Comparison of ENCODE assay signal across 18 mouse cellular contexts in genomic region chr9:74078458-74078857, GRCm38 (mm10). TPM values are rescaled to one million over a fixed set of nuclear protein-coding genes. Genes with fewer than 3 reads are reported as not detected.
DNase-seq lines count a peak whose midpoint lies in the region; ATAC-seq and TF ChIP-seq lines count a peak whose summit lies in the region.
"Had no signal": no experiment of that assay in that cellular context is flagged by ENCODE, and none has a peak within 500 bp of the region (broad histone marks: within the 10 kb centered on the region; RNA-seq: fewer than 3 reads in every experiment).

No protein-coding gene starts in this region.

- ATAC-seq in hindbrain, embryonic 16.5 days, result peak; percentile 67; the same call in 1 of the 2 replicates
- no peak for ATAC-seq in hindbrain, embryonic 13.5 days (ENCODE audit: low FRiP score)

- no peak overlapping the region for H3K9ac ChIP-seq in hindbrain, embryonic 16.5 days (ENCODE audit: low read depth, low read length)
- H3K9ac ChIP-seq in hindbrain, embryonic 13.5 days, result no peak overlapping the region
- H3K9ac ChIP-seq: embryonic facial prominence, embryonic 15.5 days; heart, embryonic 15.5 days; limb, embryonic 15.5 days; lung, embryonic 15.5 days had no signal

- H3K27ac ChIP-seq in hindbrain, embryonic 16.5 days (ENCODE audit: low read depth, low read length), result no peak overlapping the region
- H3K27ac ChIP-seq in hindbrain, embryonic 13.5 days, result no peak overlapping the region
- H3K27ac ChIP-seq in layer of hippocampus, adult 2 months, result no peak overlapping the region
- H3K27ac ChIP-seq: embryonic facial prominence, embryonic 15.5 days; heart, embryonic 15.5 days; limb, embryonic 15.5 days; lung, embryonic 15.5 days had no signal

- no peaks in the 10 kb centered on the region for H3K4me1 ChIP-seq in hindbrain, embryonic 16.5 days (ENCODE audit: control insufficient read depth, insufficient read depth, low read depth, low read length)
- no peaks in the 10 kb centered on the region for H3K4me1 ChIP-seq in hindbrain, embryonic 13.5 days (replicated peaks)
- H3K4me1 ChIP-seq: embryonic facial prominence, embryonic 15.5 days; heart, embryonic 15.5 days; limb, embryonic 15.5 days; lung, embryonic 15.5 days had no signal

- no peaks in the 10 kb centered on the region for H3K27me3 ChIP-seq in hindbrain, embryonic 16.5 days (replicated peaks; ENCODE audit: control insufficient read depth, insufficient read depth, low read length)
- H3K27me3 ChIP-seq in hindbrain, embryonic 13.5 days, result no peaks in the 10 kb centered on the region
- H3K27me3 ChIP-seq: embryonic facial prominence, embryonic 15.5 days; heart, embryonic 15.5 days; limb, embryonic 15.5 days; lung, embryonic 15.5 days had no signal

- TF ChIP-seq CTCF in layer of hippocampus, adult 2 months (conservative IDR thresholded peaks at IDR 0.05), result peak; percentile 63

- no peak overlapping the region for H3K4me2 ChIP-seq in hindbrain, embryonic 16.5 days (ENCODE audit: low read length)
- no peak overlapping the region for H3K4me2 ChIP-seq in hindbrain, embryonic 13.5 days
- H3K4me2 ChIP-seq: embryonic facial prominence, embryonic 15.5 days; heart, embryonic 15.5 days; limb, embryonic 15.5 days; lung, embryonic 15.5 days had no signal

- H3K9me3 ChIP-seq in hindbrain, embryonic 16.5 days (ENCODE audit: control insufficient read depth, low read length), result no peaks in the 10 kb centered on the region
- H3K9me3 ChIP-seq in hindbrain, embryonic 13.5 days, result no peaks in the 10 kb centered on the region
- H3K9me3 ChIP-seq: embryonic facial prominence, embryonic 15.5 days; heart, embryonic 15.5 days; limb, embryonic 15.5 days; lung, embryonic 15.5 days had no signal

- no peaks in the 10 kb centered on the region for H3K36me3 ChIP-seq in hindbrain, embryonic 16.5 days (ENCODE audit: control insufficient read depth, insufficient read depth, low read length)
- H3K36me3 ChIP-seq in hindbrain, embryonic 13.5 days, result no peaks in the 10 kb centered on the region
- H3K36me3 ChIP-seq: embryonic facial prominence, embryonic 15.5 days; heart, embryonic 15.5 days; limb, embryonic 15.5 days; lung, embryonic 15.5 days had no signal

- H3K4me3 ChIP-seq in hindbrain, embryonic 16.5 days (ENCODE audit: low read length), result no peak overlapping the region
- H3K4me3 ChIP-seq in hindbrain, embryonic 13.5 days, result no peak overlapping the region
- no peak overlapping the region for H3K4me3 ChIP-seq in layer of hippocampus, adult 2 months
- H3K4me3 ChIP-seq: embryonic facial prominence, embryonic 15.5 days; heart, embryonic 15.5 days; limb, embryonic 15.5 days; lung, embryonic 15.5 days; myocyte had no signal

- DNase-seq in layer of hippocampus, adult 2 months (ENCODE audit: low spot score in 2 of 2), result no peak
- DNase-seq in layer of hippocampus, adult 9-11 months, result no peak
- DNase-seq in 416B (ENCODE audit: low read depth) (peak; percentile 3), NIH3T3 (ENCODE audit: low read depth) (peak; percentile 10)
- DNase-seq in natural killer cell, adult 2 months (ENCODE audit: low spot score in 2 of 2), result no peak
- DNase-seq in right cerebral cortex, postnatal 36 days (ENCODE audit: low spot score in 2 of 2), result no peak
- DNase-seq: adrenal gland, postnatal 36 days; thymus, postnatal 25 days had no signal

RNA-seq across cellular contexts. Expression of gene Wdr72, which starts 31.7 kb away (rescaled TPM):
- 0.73 and 0.95 TPM in 2 replicates for polyA plus RNA-seq in hindbrain, embryonic 16.5 days (2015; fragmentation: Nextera tagmentation; extraction: Ambion mirVana)
- polyA plus RNA-seq in hindbrain, embryonic 13.5 days (2015; fragmentation: Nextera tagmentation; extraction: Ambion mirVana), result 0.60 and 0.68 TPM in 2 replicates
- not detected for total RNA-seq in layer of hippocampus, adult 2 months (2021)
- total RNA-seq: adrenal gland, postnatal 36 days; granulocyte monocyte progenitor cell, adult 5-6 weeks; megakaryocyte, adult 5-6 weeks had no signal
- polyA plus RNA-seq: myocyte; spleen, adult 2 months had no signal

Comparison
In these comparisons a context has a peak if more than half of its experiments do, and no peak if none do; other contexts are left out.
1. DNase-seq: peak in 416B (single experiment) and NIH3T3 (single experiment); none in layer of hippocampus, adult 2 months (0 of 2), layer of hippocampus, adult 9-11 months (single experiment), natural killer cell, adult 2 months (0 of 2) and right cerebral cortex, postnatal 36 days (0 of 2).